Mouse (Mus musculus): ENCODE results near the gene Igf1r.

GRCm38 (mm10) chr7:68259523-68260081 lies 307.0 kb downstream of the Igf1r start:
- TF ChIP-seq POLR2A (IDR thresholded peaks at IDR 0.05; ENCODE audit: borderline replicate concordance, extremely low read depth, low read depth, low read length) (no peak), CTCF (IDR thresholded peaks at IDR 0.05; ENCODE audit: insufficient read depth, low read length) (no peak)

Data from lung, adult 2 months (tissue).